Mouse (Mus musculus) heart, embryonic 11.5 days (tissue): ENCODE measurements at regions not wholly inside any gene's neighbourhood (a gene's known extent, or its start where the extent isn't known, plus 50 kb on each side); places are given as distances from the start of the nearest gene placed in this dataset.

Experiments
- ATAC-seq: fragments of 200-750 bp; cut with Nextera tagmentation; replicated peaks from 2 replicates; pipeline ENCODE4 v1.8.0; 2017; ENCODE audit warnings: moderate library complexity; ENCODE audit not compliant: insufficient number of reproducible peaks, low FRiP score, low TSS enrichment
- H3K27ac ChIP-seq: fragments of 300-500 bp; sonication (generic); 2 replicates; pipeline ENCODE4 v1.5.1; 2014; ENCODE audit warnings: mild to moderate bottlenecking, low read depth, low read length
- H3K27me3 ChIP-seq: fragments of 300-500 bp; sonication (generic); 2 replicates; pipeline ENCODE4 v1.6.1; 2014; ENCODE audit warnings: mild to moderate bottlenecking, low read length, mixed read lengths; ENCODE audit not compliant: control insufficient read depth, insufficient read depth
- H3K36me3 ChIP-seq: fragments of 300-500 bp; sonication (generic); 2 replicates; pipeline ENCODE4 v1.6.1; 2014; ENCODE audit warnings: mild to moderate bottlenecking, low read length, moderate library complexity, mixed read lengths; ENCODE audit not compliant: control insufficient read depth, insufficient read depth
- H3K4me1 ChIP-seq: fragments of 300-500 bp; sonication (generic); 2 replicates; pipeline ENCODE4 v1.6.1; 2014; ENCODE audit warnings: low read length; ENCODE audit not compliant: control insufficient read depth, insufficient read depth
- H3K4me2 ChIP-seq: fragments of 300-500 bp; sonication (generic); 2 replicates; pipeline ENCODE4 v1.6.1; 2014; ENCODE audit warnings: mild to moderate bottlenecking, moderate library complexity
- H3K4me3 ChIP-seq: fragments of 300-500 bp; sonication (generic); 2 replicates; pipeline ENCODE4 v1.5.1; 2014; ENCODE audit warnings: low read depth, low read length
- H3K9ac ChIP-seq: fragments of 300-500 bp; sonication (generic); 2 replicates; pipeline ENCODE4 v1.6.1; 2014; ENCODE audit warnings: mild to moderate bottlenecking, low read depth, low read length, moderate library complexity
- H3K9me3 ChIP-seq: fragments of 300-500 bp; sonication (generic); replicated peaks from 2 replicates; pipeline ENCODE4 v1.6.1; 2016; ENCODE audit warnings: low read length; ENCODE audit not compliant: control insufficient read depth
- WGBS: fragments of 180-500 bp; shearing (Covaris S2); extraction: QIAGEN DNeasy Blood & Tissue Kit; methylation state at CpG from one replicate; pipeline ENCODE4 v1.1.7; 2014; ENCODE audit not compliant: insufficient replicate concordance; 5-methylcytosine and 5-hydroxymethylcytosine counted together

DNA sequence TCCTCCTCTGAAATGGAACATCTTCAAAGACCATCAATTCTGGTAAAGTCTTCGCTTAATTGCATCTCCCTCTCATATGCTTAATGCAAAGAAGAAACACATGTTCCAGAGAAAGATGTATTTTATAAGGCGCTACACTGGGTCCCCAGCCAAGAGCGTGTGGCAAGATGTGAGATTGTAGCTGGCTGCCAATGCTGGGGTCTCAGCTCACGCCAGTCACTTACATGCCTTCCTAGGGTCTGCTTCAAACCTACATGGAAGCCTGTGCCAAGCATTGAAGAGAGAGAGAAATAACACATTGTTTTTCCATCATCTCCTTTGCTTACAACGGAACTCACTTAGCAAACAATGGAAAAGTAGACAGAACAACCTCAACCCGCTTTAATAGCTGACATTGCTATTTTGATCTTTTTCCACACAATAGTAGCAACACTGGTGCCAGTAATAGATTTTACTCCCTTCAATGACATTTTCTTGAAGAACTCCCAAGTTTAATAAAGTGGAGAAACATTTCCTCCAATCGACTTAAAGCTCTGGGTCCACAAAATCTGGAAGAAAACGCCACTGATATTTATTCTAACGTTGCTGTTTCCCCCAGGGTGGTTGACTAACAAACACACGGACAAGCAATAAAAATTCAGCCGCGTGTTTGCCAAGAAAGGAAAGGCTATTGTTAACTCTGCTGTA lies 195.1 kb downstream of the Spata18 start:
- ATAC-seq: no peak
- no peak overlapping the region for H3K9ac ChIP-seq
- no peaks in the 10 kb centered on the region for H3K4me1 ChIP-seq
- no peak overlapping the region for H3K4me2 ChIP-seq
- 85% methylated on average over 12 of the region's 12 CpGs for WGBS
- no peak overlapping the region for H3K4me3 ChIP-seq
- no peak overlapping the region for H3K27ac ChIP-seq
- no peaks in the 10 kb centered on the region for H3K27me3 ChIP-seq
- no peaks in the 10 kb centered on the region for H3K36me3 ChIP-seq
- H3K9me3 ChIP-seq: no peaks in the 10 kb centered on the region

DNA sequence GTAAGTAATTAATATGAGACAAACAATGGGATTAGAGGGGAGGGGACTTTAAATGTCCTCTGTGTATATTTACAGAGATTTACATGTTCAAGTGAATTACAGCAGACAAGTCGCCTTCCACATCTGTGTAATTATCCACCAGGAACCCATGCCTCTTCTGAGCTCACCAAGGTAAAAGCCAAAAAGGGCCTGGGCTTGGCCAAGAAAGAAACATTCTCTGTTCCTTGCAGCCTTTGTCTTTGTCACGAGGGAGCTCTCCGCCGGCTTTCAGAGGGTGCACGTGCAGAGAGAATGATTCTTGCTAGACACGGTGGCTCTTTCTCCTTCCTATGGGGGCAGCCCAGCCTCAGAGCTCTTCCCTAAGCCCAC lies 195.6 kb downstream of the Spata18 start:
- Histone ChIP-seq H3K4me2 (no peak overlapping the region), H3K27ac (no peak overlapping the region), H3K4me3 (no peak overlapping the region), H3K4me1 (no peaks in the 10 kb centered on the region), H3K27me3 (no peaks in the 10 kb centered on the region), H3K9ac (no peak overlapping the region), H3K9me3 (no peaks in the 10 kb centered on the region), H3K36me3 (no peaks in the 10 kb centered on the region)
- no peak for ATAC-seq
- WGBS: 69% methylated on average over 6 of the region's 6 CpGs

DNA sequence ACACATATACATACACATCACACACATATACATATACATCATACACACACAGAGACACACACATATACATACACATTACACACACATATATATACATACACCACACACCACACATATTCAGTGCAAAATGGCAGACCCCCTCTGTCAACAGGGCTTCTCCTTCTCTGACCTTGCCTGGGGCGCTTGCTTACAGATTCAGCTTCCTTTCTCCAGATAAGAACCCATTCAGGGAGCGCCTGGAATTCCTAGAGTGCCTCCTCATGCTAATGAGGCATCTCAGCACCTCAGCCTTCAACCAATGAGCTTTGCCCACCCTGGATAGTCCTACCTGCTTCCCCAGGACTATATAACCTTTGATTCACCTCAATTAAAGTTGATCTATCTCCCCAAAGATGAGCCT lies 200.3 kb downstream of the Spata18 start:
- H3K4me3 ChIP-seq: no peak overlapping the region
- no peaks in the 10 kb centered on the region for H3K9me3 ChIP-seq
- no peak overlapping the region for H3K4me2 ChIP-seq
- H3K36me3 ChIP-seq: no peaks in the 10 kb centered on the region
- no peaks in the 10 kb centered on the region for H3K27me3 ChIP-seq
- H3K27ac ChIP-seq: no peak overlapping the region
- WGBS: 17% methylated on average over 2 of the region's 2 CpGs
- H3K4me1 ChIP-seq: no peaks in the 10 kb centered on the region
- ATAC-seq: no peak
- no peak overlapping the region for H3K9ac ChIP-seq

DNA sequence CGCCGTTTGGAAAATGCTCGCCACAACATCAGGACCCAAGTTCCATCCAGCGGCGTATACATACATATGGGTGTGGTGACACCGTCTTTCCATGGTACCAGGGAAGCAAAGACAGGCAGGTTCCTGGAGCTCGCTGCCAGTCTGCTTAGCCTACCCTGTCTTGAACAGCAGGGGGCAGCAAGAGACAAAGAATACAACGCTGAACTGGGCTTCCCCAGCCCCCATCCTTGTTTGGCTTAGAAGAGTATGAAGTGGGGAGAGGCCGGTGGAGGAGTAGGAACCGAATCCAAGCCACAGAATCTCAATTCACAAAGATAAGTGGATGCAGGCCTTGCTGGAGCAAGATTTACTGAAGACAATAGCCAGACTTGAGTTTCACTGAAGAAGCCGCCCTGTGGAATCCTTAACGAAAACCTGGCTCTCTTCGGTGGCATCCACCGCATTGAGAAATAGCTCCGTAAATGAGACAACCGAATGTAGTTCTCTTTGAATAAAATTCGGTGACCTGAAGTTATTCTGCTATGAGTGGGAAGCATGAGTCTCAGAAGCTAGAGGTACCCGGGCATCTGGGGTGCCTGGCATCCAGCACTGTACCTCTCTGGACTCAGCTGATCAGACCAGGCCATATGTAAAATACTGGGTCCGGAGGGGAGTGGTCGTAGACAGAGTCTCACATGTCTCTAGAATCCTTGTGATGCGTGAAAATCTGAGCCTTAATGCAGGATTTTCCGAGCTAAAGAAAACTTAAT lies 203.0 kb downstream of the Spata18 start:
- H3K27ac ChIP-seq: no peak overlapping the region
- H3K9ac ChIP-seq: no peak overlapping the region; the same call in 1 of the 2 replicates
- no peaks in the 10 kb centered on the region for H3K4me1 ChIP-seq
- H3K27me3 ChIP-seq: no peaks in the 10 kb centered on the region
- no peaks in the 10 kb centered on the region for H3K36me3 ChIP-seq
- H3K4me2 ChIP-seq: peak overlapping the region; percentile 22; the same call in 1 of the 2 replicates
- 45% methylated on average over 22 of the region's 22 CpGs for WGBS
- no peak for ATAC-seq
- no peak overlapping the region for H3K4me3 ChIP-seq
- H3K9me3 ChIP-seq: no peaks in the 10 kb centered on the region

DNA sequence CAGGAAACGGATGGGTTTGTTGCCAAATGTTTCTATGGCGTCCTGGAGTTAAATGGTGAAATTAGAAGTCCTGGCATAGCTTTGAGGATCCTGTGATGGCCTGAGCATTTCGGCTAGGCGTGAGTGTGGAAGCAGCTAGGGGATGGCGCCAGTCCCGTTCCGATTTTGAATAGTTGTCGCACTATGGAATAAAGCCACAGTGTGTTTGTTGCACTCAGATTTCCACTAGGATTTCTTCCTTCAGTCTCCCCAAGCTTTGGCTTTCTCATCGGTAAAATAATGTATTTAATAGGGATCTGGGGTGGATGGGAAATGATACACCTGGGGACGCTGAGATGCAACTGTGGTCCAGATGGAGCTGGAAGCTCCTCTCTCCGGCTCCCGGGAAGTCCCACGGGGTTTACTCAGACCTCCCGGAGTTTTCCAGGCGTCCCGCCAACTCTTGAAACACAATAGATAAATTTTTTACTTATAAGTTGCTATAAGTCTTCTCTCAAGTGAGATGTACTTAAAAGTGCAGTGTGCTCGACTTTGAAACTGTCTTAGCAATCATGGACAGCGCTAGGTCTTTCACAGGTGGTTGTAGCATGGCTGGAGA lies 203.7 kb downstream of the Spata18 start:
- Histone ChIP-seq H3K27ac (no peak overlapping the region), H3K36me3 (no peaks in the 10 kb centered on the region), H3K27me3 (no peaks in the 10 kb centered on the region), H3K9ac (no peak overlapping the region), H3K4me3 (no peak overlapping the region), H3K9me3 (no peaks in the 10 kb centered on the region), H3K4me2 (no peak overlapping the region), H3K4me1 (no peaks in the 10 kb centered on the region)
- ATAC-seq: no peak
- 74% methylated on average over 18 of the region's 18 CpGs for WGBS

DNA sequence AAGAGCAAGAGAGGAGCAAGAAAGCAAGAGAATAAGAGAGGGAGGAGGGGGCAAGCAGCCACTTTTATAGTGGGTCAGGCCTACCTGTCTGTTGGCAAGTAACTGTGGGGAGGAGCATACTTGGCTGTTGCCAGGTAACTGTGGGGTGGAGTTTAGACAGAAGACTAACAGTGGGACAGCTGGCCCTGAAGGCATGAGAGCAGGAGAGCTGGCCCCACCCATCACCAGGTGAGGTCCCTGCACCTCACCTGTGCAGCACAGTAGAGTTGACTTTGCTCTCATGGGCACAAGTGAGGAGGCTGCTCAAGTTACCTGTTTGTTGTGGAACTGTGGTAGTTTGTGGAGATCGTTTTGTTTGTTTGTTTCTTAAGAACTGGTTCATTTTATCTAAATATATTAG lies 208.1 kb downstream of the Spata18 start:
- ATAC-seq: no peak
- Histone ChIP-seq H3K4me2 (no peak overlapping the region), H3K9me3 (no peaks in the 10 kb centered on the region), H3K4me1 (no peaks in the 10 kb centered on the region), H3K27me3 (no peaks in the 10 kb centered on the region), H3K9ac (no peak overlapping the region), H3K4me3 (no peak overlapping the region), H3K36me3 (no peaks in the 10 kb centered on the region), H3K27ac (no peak overlapping the region)
- 71% methylated on average over 1 of the region's 1 CpGs for WGBS

DNA sequence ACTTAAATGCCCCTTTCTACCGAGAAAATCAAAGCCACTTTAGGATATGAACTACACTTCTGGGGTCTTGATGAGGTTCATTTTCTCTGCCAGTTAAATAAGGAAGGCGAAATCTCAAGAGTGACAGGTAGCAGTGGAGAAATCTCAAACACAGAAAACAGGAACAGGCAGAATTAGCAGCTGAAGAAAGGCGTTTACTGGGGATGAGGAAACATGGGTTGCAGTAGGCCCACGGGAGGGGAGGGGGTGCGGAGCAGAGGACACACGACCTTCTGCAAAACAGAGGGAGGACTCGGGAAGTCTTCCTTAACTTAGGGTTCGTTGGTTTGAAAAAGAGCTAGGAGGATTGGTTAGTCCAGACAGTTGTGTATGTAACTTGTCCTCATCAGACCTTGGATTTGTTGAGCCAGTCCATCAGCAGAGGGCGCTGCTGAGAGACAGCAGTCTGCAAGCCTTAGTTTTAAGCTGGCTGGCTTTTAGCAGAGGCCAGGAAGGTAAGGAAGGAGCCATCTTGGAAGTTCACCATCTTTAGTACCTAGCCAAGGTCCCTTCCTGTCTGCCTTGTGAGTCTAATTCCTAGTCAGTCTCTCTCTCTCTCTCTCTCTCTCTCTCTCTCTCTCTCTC lies 204.0 kb downstream of the Usp46 start:
- no peak for ATAC-seq
- Histone ChIP-seq H3K27ac (no peak overlapping the region), H3K4me2 (no peak overlapping the region), H3K4me1 (no peaks in the 10 kb centered on the region), H3K36me3 (no peaks in the 10 kb centered on the region), H3K9ac (no peak overlapping the region), H3K9me3 (no peaks in the 10 kb centered on the region), H3K4me3 (no peak overlapping the region), H3K27me3 (no peaks in the 10 kb centered on the region)
- 68% methylated on average over 9 of the region's 9 CpGs for WGBS

DNA sequence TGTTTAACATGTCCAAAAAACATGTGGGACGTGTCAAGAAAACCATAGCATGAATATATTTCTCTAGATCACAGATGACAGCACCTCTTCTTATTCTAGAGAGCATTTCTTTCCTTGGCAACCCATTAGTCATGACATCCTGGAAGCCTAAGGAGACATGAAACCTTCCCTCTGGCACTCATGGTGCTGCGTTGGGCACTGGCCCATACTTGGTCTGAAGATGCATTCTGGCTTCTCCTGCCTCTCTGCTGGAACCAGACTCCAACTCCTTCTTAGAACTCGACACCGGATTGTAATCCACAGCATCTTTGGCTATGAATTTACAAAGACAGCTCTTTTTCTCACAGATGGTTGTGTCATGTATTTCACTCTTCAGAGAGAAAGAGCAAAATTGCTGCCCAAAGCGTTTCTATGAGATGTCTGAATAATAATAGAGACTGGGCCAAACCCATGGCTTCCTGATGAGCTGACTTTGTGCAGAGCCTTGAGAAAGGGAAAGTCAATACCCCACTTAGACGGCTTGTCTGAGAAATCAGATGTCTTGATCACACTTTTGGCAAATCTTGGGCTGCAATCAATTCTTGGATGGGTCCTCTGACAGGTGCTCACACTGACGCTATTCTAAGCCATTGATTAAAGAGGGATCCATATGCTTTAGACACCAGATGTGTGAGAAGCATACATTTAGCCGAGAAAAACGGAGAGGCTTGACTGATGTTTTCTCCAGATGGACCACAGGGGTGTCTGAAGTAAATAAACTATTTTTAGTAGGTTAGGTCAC lies 195.4 kb downstream of the Usp46 start:
- H3K36me3 ChIP-seq: no peaks in the 10 kb centered on the region
- no peak overlapping the region for H3K4me2 ChIP-seq
- H3K4me3 ChIP-seq: no peak overlapping the region
- 72% methylated on average over 9 of the region's 9 CpGs for WGBS
- H3K9ac ChIP-seq: no peak overlapping the region
- no peak for ATAC-seq
- no peaks in the 10 kb centered on the region for H3K9me3 ChIP-seq
- H3K27ac ChIP-seq: no peak overlapping the region
- no peaks in the 10 kb centered on the region for H3K4me1 ChIP-seq
- no peaks in the 10 kb centered on the region for H3K27me3 ChIP-seq
